Mouse (Mus musculus) megakaryocyte progenitor cell, adult 5-6 weeks (primary cell): Measurements from ENCODE around the gene Them7. TPM values are rescaled to one million over a fixed set of nuclear protein-coding genes. Genes with fewer than 3 reads are reported as not detected.

Experiments used
- ATAC-seq: replicated peaks from 2 replicates; pipeline ENCODE4 v1.8.0; 2016; ENCODE audit warnings: mild to moderate bottlenecking, moderate TSS enrichment, inconsistent platforms; ENCODE audit not compliant: poor library complexity
- total RNA-seq, 2 experiments: library from RNA; stranded (forward) in 1 of 2; stranded (reverse) in 1 of 2; fragments of 157-497, 149-512 nt in 1 of 2; fragments of 200-1000 nt in 1 of 2; gene quantifications; 2 replicates each; pipeline versions ENCODE4 v1.2.3 to v1.2.4; 2015 to 2017

Gene Them7
- total RNA-seq (2015) (7.3 and 9.2 TPM in 2 replicates), total RNA-seq (2017) (1.9 and 2.1 TPM in 2 replicates)

DNA sequence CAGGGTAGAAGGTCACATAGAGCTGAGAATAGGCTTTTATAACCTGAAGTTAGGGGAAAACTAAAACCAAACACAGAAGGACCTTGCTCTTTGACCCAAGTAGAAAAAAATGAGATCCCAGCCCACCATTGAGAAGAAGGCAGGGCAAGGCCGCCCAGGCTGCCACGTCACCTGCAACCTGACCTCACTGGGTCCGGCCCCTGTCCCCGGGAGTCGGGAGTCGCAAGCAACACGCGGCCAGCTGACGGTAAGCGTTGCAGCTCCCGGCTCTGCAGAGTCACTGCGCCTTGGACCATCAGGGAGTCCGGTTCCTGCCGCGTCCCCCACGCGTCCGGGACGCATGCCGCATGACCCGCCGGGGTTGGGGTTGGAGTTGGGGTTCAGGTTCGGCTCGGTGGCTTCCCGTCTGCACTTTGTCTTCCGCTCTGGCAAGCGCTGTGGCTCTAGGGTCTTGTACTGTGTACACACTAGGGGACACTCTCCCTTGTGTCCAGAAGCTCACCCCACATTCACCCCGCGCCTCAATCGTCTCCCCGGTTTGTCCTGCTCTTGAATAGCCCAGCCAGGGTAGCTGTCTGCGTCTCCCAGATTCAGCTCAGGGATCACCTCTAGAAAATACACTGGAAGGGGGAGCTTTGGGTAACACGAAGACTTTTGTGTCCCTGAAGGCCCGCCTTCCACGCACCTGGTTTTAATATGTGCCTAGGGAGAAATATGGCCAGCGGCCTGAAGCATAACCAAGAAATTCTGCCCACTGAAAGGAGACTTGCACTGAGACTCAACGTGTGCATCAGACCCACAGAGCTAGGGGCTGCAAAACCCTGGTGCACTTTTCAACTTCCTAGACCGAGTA lies at the start of gene Them7:
Gene Them7 (plus strand): TSS at position 187 of the 853 bp plus-strand sequence.
- peak; percentile 54 for ATAC-seq

DNA sequence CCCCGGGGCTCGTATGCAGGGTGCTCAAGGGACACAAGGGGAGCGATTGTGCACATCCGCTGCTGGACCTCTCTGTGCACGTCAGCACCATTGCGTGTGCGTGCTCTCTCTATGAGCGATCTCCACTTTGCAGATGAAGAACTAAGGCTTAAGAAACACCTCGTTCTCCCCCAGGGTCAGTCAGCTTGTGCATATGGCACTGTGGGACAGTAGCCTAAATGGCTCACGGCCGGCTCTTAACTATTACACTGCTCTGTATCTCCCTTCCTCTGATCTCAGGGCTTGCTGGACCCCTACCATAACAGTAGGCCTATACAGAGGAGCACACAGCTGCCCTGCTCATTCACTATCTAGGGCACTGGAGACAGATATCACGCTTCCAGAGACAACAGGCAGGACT lies 45.2 kb upstream of the Them7 start:
- no peak for ATAC-seq

DNA sequence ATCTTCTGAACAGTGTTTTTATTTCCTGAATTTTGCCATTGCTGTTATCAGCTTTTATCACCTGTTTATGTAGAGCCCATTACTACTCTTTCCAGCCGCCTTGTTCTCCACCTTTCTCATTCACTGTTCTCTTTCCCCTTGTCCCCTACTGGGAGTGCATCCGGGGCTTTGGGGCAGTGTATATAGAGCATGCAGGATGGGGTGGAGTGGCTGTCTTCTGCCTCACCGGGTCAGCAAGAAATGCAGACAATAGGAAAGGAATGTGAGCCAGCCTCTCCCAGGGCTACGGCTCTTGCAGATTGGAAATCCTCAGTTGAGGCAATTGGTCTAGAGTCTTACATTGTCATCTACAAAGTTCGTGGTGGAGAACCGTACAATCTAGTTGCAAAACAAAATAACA lies 41.6 kb upstream of the Them7 start:
- no peak for ATAC-seq

DNA sequence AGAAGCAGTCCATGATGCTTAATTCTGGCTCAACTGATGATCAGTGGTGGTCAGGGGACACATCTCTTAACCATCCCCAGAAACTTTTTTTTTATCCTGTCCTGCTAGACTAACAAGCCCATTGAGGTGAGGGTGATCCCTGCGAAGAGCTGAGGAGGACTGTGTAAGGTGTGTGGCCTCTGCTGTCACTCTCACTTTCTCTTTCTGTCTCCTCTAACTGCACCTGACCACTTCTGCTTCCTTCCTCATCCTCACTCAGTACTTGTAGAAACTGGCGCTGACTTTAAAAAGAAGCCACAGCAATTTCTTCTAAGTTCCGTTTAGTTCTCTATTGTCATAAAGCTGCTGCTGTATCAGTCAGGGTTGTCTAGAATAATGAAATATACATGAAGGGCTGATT lies 39.0 kb upstream of the Them7 start:
- ATAC-seq = peak; percentile 46

DNA sequence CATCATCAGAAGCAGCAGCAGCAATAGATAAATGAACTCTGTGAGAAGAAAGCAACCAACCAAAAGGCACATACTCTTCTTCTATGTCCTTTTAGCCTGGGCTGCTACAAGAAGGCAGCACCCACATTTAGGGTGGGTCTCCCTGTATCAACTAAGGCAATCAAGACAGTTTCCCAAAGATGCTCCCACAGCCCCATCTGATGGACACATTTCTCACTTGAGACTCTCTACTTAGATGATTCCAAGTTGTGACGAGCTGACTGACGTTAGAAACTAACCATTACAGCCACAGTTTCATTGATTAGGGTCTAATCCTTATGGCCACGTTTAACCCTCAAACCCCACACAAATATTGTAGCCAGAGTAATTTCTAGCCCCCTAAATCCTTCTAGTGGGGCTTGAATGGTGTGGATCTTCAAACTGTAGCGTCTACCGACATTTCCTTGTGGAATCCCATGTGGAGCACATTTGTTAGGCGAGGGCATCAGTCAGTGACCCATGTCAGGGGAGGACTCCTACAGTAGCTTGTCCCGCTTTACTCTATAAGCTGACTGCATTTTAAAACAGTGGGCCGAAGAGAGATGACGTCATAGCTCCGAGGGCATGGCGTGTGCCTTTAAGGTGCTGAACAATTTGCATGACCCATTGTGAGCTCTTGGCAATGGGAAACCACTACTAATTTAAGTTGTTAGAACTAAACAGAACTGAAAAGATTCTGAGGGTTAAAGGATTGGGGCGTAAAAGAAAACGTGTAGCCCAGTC lies 38.2 kb upstream of the Them7 start:
- no peak for ATAC-seq

DNA sequence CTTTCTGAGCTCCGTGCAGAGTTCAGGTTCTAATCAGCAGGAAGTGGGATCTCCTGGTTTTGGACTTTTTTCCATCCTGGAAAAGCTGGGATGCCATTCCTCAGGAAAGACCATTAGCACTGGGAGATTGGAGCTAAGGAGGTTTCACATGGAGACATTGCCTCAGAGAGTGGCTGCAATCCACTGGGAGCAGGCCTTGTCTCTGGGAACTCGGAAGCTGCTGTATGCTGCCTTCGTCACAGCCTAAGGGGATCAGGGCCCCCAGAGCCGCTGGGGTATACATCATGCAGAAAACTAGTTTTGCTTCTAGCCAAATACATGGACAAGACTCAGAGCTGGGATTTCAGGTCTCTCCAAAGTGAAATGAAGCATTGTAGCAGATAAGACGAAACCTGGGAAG lies 37.5 kb upstream of the Them7 start:
- ATAC-seq = no peak

DNA sequence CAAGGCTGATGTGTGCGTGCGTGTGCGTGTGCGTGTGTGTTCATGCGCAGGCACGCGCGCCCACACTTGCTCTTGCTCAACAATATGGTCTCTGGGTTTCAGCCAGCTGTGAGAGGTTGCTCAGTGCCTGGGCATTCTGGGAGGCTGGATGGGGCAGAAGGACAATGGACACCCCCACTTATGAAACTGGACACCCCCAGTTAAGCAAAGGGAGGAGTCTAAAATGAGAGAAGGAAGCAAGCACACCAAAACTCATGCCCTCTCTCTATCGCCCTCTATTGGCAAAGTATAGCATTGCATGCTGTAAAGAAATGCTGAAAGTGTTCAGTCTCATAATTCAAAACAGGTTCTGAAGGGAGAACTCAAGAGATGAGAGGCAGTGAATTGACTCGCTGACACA lies 35.9 kb upstream of the Them7 start:
- peak; percentile 77 for ATAC-seq

DNA sequence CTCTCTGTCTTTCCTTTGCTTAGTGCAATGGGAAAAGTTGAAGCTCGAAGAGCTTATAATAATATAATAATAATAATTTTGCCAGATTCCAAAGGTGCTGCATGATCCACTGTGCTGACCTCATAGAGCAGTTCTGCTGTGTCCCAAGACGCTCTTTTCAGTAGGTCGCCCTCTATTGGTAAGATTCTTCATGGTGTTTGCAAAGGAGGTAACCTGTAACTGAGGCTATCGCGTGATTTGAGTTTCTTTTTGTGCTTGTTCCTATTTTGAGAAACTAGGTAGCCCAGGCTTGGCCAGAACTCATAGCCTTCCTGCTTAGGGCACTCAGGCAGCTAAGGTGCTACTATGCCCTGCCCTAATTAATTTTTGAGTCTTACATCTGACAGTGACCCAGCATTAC lies 34.8 kb upstream of the Them7 start:
- ATAC-seq = peak; percentile 73

DNA sequence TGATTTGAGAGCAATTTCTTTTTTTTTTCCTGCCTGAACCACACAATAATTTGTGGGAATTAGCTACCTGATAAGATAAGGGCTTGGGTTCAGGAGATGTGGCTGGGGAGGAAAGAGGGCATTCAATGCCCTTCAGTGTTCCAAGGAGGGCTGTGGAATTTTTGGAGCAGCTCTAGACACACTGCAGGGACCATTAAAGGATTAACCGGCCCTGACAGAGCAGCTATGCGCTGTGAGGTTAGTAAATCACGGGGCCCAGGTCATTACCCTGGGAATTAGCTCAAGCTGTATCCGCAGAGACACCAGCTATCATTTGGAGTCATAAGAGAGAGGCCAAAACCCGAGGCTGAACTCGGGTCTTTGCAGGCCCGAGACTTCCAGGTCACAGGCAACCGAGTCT lies 24.0 kb upstream of the Them7 start:
- ATAC-seq = no peak

DNA sequence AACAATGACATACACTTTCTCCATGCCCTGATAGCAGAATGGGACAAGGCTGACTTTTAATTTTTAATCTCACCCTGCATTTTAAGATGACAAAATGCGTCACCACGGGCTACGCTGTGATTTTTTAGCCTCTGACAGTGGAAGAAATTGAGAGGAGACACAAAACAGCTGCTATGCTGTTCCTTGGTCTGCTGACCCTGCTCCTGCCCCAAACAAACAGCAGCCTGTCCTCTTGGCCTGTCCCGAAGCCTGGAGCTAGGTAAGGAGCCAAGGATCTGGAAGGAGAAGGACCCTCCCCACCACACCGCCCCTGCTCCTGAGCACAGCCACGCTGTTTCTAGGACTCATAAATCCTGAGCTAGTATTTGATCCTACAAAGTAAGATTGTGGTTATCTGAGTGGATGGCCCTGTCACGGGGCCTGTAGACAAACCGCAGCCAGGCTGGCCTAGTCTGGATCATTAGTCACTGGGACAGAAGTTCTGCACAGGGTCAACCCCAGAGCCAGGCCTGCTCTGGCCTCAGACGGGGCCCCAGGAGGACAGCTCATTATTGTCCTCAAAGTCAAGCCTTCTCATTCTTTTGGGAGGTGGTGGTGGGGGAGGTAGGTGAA lies 17.5 kb upstream of the Them7 start:
- ATAC-seq = no peak

DNA sequence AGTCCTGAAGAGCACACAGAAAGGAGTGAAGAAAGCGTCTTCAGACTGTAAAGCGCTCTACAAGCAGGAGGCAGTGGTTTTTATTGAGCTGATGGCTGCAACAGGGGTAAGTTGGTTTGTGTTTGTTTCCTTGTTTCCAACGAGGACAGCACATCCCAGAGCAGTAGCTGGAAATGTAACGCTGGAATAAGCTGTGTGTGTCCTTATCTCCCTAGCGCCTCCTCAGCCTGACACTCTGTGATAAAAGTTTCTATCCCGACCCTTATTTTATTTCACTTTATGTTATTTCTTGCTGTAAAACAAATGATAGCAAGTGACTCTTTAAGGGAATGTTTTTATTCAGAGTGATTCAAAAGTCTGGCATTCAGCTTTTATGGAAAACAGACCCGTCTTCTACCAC lies 11.3 kb upstream of the Them7 start:
- peak; percentile 60 for ATAC-seq

DNA sequence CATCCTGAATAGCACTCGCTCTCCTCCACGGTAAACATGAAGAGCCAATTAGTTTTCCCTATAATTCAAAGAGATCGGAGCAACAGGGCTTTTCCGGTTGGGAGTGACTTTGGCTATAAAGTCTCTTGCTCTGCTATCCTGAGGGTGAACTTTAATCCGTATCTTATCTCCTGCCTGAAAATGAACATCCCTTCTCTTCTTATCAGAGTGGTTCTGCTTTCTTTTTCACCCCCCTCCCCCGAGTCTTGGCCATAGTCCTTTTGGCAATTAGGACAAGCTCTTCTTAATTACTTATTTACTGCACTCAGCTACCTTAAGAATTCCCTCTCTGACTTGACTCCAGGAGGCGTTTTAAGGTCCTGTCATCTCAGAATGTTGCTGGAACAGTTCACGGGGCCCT lies 8.2 kb upstream of the Them7 start:
- no peak for ATAC-seq

DNA sequence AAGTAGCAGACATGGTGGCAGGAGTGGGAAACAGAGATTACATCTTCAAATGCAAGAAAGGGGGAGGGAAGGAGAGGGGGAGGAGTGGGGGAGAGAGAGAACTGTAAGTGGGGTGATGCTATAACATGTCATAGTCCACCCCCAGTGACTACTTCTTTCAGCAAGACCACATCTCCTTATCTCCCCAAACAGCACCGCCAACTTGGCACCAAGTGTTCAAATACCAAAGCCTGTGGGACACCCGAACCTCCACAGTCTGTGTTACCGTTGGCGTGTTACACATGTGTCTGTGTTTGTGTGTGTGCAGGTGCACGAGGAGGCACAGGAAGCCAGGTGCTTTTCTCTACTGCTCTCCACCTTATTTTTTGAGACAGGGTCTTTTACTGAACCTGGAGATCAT lies 4.9 kb upstream of the Them7 start:
- peak; percentile 79 for ATAC-seq

DNA sequence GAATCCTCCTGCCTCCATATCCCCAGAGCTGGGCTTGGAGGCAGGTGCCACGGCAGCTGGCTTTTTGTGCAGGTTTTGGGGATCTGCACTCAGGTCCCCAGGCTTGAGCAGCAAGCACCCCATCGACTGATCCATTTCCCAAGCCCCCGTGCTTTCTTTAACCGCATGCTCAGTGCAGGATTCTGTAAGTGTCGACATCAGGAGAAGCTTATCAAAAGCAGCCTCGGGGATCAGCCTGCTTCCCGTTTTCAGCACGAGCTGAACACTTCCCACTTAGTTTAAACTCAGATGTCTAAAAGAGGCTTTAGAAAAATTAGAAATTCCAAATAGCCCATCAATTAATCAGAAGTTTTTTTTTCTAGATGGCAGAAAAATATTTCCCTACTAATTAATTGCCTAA lies 4.5 kb upstream of the Them7 start:
- ATAC-seq = peak; percentile 54

DNA sequence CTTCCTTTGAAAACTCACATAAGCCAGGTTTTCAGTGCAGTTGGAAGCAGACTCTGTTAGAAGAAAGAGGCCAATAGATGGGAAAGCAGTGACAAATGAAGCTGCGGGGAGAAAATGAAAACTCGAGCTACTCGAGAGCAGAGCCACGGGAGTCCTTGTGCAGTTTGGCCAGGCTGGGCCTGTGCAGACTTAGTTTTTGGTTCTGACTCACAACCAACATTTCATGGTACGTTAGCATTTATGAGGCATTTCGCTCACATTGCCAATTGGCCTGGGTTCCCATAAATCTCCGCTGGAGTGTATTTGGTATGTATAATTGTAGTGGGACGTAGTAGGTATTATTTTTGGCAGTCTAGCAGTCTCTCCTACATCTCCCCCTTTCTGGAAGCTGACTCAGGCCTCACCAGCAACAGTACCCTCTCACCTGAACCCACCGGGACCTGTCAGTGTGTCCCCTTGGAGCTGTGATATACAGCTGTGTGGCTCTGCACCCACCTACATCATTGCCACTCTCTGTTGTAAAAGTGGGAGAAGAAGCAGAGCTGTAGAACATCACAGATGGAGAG lies 3.3 kb upstream of the Them7 start:
- no peak for ATAC-seq

DNA sequence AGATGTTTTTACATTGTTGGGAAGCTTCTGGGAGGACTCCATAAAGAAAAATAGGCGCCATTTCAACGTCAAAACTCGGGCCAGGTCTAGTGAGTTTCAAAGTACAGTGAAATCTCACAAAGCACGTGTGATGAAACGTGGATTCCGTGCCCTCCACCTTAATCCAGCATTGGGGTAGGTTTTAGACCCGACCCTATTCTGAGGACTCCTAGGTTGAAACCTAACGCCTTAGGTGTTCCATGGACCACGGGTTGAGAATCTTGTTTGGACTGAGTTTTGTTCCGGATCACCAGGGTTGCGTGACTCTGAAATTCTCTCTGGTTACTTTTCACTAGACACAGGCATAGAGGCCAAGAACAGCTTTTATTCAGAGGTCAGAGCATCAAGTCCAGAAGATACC lies 514 bp upstream of the Them7 start:
- no peak for ATAC-seq

DNA sequence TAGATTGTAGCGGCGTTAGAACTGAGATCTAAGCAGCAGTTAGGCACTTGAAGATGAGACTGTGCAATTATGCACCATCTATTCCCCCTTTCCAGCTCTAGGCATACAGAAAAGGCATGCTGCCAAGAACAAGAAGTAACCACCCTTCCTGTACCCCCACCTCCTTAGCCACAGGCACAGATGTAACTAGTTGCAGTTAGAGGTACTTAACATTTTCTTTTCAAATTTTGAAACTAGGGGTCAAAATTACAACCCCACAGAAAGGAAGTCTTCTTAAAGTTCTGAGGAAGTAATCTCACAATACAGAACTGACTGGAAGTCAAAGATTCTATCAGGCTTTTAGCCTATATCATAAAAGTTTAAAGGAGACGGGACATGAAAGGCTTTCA lies 861 bp downstream of the Them7 start:
- ATAC-seq = peak; percentile 68

DNA sequence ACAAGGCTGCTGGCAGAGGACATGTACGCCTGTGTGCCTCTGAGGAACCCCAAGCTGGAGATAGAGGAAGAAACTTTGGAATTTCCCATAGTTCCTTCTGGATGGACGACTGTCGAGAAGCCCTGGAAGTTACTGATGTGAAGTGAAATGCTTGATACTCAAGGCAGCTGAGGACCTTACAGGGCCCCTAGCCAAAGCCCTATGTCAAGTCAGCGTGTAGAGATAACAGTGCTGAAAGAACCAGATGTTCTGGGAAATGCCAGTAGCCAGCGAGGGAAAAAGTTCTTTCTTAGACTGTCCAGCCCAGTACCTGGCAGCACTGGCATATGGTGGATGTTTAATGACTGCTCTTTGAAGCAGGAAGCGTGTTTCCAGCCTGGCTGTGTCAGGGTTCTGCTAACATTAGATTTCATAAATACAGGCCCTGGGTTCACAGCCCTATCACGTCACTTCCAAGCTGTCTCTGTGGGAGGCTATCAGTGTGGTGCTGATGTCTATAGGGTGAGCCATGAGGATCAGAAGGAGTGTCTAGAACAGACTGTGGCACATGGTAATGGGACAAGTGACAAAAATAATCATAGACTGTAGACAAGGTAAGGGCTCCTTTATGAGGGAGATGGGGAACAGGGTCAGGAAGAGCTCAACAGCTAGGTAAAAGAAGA lies 2.3 kb downstream of the Them7 start:
- peak; percentile 14; the same call in 1 of the 2 replicates for ATAC-seq

DNA sequence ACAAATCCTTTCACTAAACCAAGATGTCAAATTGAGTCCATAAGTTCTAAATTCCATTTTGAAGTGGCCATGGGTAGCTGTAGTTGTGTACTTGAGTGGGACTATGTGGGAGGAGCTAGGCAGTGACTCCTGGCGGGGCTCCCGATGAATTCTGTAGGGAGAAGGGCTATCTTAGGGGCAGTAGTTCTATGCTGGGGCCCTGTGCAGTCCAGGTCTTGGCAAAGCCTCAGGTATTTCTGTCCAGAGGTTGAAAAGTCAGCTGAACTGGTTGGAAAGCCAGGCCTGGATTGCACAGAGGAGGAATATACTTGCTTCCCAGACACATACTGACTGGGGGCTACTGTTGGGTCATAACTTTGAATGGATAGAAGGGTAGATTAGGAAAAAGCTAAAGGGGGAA lies 4.3 kb downstream of the Them7 start:
- ATAC-seq = no peak

DNA sequence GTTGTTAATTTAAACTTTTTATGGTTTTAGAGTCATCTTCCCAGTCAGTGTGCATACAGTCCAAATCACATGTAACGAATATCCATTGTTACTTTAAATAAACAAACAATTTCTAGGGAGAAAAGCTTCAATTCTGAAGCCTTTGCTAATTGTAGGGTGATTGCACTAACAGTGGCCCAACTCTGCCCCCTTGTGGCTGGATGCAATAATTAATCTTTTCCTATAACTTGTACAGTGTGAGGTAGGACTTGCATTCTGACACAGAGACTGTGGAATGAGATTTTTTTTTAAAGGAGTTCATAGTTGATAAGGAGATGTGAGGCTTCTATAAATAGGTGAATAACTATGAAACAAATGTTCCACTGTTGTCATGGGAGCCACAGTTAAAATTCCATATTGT lies 6.2 kb downstream of the Them7 start:
- ATAC-seq = peak; percentile 78

DNA sequence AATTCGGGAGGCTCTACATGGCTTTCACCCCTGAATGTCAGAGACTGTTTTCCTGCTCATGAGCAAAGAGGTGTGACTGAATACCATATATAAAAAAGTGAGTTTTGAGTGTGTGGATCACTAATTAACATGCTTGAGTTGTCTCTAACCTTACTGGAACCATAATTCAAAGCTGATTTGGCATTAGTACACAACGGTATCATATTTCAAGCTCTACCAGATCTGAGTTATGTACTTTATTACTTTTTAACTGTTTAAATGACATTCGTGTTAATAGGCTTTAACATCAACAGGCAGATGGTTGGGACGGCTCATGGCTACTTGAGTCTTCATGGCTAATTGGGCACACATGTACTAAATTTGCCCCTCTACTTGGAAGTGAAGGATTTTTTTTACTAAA lies 8.3 kb downstream of the Them7 start:
- no peak for ATAC-seq
